Mouse (Mus musculus) kidney, adult 2 months (tissue): ENCODE measurements around the gene Zfp189.

Source experiments
- CTCF ChIP-seq: fragments of 200-500 bp; conservative IDR thresholded peaks from 2 replicates; pipeline ENCODE4 v1.5.1; 2011; ENCODE audit warnings: low read depth, mild to moderate bottlenecking, control low read depth, low read length, moderate library complexity, mixed read lengths; ENCODE audit not compliant: insufficient read depth, insufficient read length
- POLR2A ChIP-seq: fragments of 200-500 bp; IDR thresholded peaks from one replicate; pipeline ENCODE4 v1.6.1; 2011; ENCODE audit warnings: low read depth, low read length, control low read depth

DNA sequence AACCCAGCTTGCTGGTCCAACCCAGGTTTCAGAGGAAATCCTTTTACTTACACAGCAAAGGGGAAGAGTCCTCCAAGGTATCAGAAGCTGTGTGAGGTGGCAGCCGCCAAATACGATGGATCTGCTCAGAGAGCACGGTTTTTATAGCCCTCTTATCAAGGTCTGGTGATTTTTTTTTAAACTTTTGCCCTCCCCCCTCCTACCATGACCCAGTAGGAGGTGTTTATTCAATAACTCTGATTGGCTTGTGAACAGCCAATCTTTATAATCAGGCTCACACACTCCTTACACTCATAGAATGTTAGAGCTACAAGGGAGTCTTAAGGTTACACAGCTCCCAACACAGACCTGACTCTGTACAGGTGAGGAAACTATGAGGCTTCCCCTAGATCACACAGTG is 28.4 kb downstream of the Zfp189 start, which contains the start of gene Aldob:
- TF ChIP-seq POLR2A (no peak), CTCF (no peak; the same call in 1 of the 2 replicates)
